Mouse (Mus musculus) lung, adult 2 months (tissue): ENCODE results near the gene Unc13a.

Experiments used
- CTCF ChIP-seq: fragments of 200-500 bp; IDR thresholded peaks from 2 replicates; pipeline ENCODE4 v1.5.1; 2011; ENCODE audit warnings: mild to moderate bottlenecking, low read length, control low read depth; ENCODE audit not compliant: insufficient read depth
- POLR2A ChIP-seq: fragments of 200-500 bp; IDR thresholded peaks from 2 replicates; pipeline ENCODE4 v1.6.1; 2011; ENCODE audit warnings: low read depth, mild to moderate bottlenecking, control low read depth, low read length, borderline replicate concordance; ENCODE audit errors: extremely low read depth

DNA sequence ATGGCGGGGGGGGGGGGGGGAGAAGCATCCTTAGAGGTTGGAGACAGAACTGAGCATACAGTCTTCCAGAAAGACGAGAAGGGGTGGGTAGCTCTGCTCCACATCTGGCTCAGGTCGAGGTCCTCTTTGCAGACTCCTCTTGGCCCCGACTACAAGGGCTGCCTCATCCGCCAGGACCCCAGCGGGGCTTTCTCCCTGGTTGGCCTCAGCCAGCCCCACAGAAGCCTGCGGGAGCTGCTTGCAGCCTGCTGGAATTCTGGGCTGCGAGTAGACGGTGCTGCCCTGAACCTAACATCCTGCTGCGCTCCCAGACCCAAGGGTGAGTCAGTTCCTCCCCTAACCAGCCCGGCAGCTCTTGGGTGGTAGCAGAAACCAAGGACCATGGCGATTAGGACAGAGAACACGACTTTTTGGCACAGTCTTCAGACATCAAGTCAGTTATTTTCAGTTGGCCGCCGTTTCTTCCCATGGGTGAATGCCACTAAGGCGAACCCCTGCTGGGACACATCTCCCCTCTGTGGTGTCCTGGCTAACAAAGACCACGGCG lies 9.9 kb upstream of the Unc13a start:
- TF ChIP-seq POLR2A (no peak), CTCF (no peak)
